Mouse (Mus musculus): ENCODE results near the gene Pdik1l. TPM values are rescaled to one million over a fixed set of nuclear protein-coding genes. Genes with fewer than 3 reads are reported as not detected.

Gene Pdik1l
- total and polyA plus RNA-seq, 3 experiments = 12.1 to 14.6 (median 13.7) TPM

DNA sequence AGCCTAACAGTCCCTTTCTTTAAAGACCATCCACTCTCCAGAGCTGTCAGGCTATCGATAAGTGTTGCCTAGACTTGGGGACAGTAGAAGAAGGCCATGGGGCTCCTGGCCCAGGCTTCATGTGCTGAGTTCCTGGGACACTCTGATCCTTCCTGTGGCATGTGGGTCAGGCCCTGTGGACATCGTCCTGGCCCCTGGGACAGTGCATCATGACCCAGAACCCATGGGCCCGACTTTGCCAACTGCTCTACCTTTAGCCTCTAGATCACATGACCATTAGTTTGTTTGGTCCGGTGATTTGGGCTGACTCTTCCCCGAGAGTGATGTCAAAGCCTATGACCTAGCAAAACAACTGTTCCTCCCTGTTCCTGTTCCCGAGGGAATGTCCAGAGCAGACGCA, 22.4 kb upstream of the Pdik1l start:
- Histone ChIP-seq H3K4me3 (replicated peaks in 1 of 3; ENCODE audit: low read depth in 2 of 3, low read length in 2 of 3, poor library complexity in 1 of 3) (no peak overlapping the region), H3K9me3 (replicated peaks; ENCODE audit: low read length) (no peaks in the 10 kb centered on the region), H3K79me2 (replicated peaks; ENCODE audit: control insufficient read depth, extremely low read depth, insufficient read depth, poor library complexity, severe bottlenecking) (no peaks in the 10 kb centered on the region), H3K36me3 (replicated peaks in 1 of 2; ENCODE audit: control insufficient read depth in 1 of 2, insufficient read depth in 1 of 2, low read length in 1 of 2) (no peaks in the 10 kb centered on the region), H3K27me3 (replicated peaks) (no peaks in the 10 kb centered on the region), H3K9ac (ENCODE audit: insufficient read depth, low read depth) (no peak overlapping the region), H3K4me2 (ENCODE audit: insufficient read depth, low read depth, poor library complexity, severe bottlenecking) (no peak overlapping the region), H3K27ac (ENCODE audit: insufficient read depth, low read depth) (no peak overlapping the region), H3K4me1 (ENCODE audit: control insufficient read depth in 1 of 2, insufficient read depth in 2 of 2) (peaks cover 4 to 23% of the 10 kb centered on the region in 2 experiments)
- dilution Hi-C loops (cut with MboI; ENCODE audit: extremely low pct_ligation_motif_present, extremely low pct_unique_long_range_greater_than_20kb, low sequenced_read_pairs) (no loop called here), in situ Hi-C loops (cut with MboI; ENCODE audit: low pct_ligation_motif_present, low pct_unique_long_range_greater_than_20kb, low sequenced_read_pairs) (no loop called here)
- no peak for DNase-seq (ENCODE audit: extremely low read depth)
- TF ChIP-seq USF1 (IDR thresholded peaks at IDR 0.05; ENCODE audit: low read depth, low read length) (no peak), POLR2A (IDR thresholded peaks at IDR 0.05; ENCODE audit: low read depth, low read length) (no peak), ZKSCAN1 (IDR thresholded peaks at IDR 0.05; ENCODE audit: borderline replicate concordance, low read depth, low read length) (no peak)

- dilution Hi-C loops (cut with MboI; ENCODE audit: extremely low pct_ligation_motif_present, extremely low pct_unique_long_range_greater_than_20kb, low sequenced_read_pairs) = no loop called here
- TF ChIP-seq ELF1 (IDR thresholded peaks at IDR 0.05; ENCODE audit: low read depth, low read length) (peak; percentile 67), ZKSCAN1 (IDR thresholded peaks at IDR 0.05; ENCODE audit: borderline replicate concordance, low read depth, low read length) (no peak), KAT2A (IDR thresholded peaks at IDR 0.05; ENCODE audit: insufficient replicate concordance, low read length) (no peak), NELFE (IDR thresholded peaks at IDR 0.05; ENCODE audit: low read depth, low read length) (no peak), TCF12 (IDR thresholded peaks at IDR 0.05; ENCODE audit: low read depth, low read length) (0 out of 2 replicates have a peak, but pooled peaks have one; percentile 31), SIN3A (IDR thresholded peaks at IDR 0.05; ENCODE audit: low read length) (peak; percentile 76), CHD2 (IDR thresholded peaks at IDR 0.05; ENCODE audit: low read length) (peak; percentile 70), SMC3 (IDR thresholded peaks at IDR 0.05; ENCODE audit: low read depth, low read length) (peak; percentile 32), IRF4 (IDR thresholded peaks at IDR 0.05; ENCODE audit: low read depth, low read length) (peak; percentile 59; the same call in 1 of the 2 replicates), JUN (IDR thresholded peaks at IDR 0.05; ENCODE audit: insufficient read depth, low read depth, low read length) (no peak), ZMIZ1 (IDR thresholded peaks at IDR 0.05; ENCODE audit: low read depth, low read length) (no peak), MAFK (IDR thresholded peaks at IDR 0.05; ENCODE audit: insufficient replicate concordance, low read length) (no peak), MEF2A (IDR thresholded peaks at IDR 0.05; ENCODE audit: borderline replicate concordance, low read depth, low read length) (peak; percentile 45; the same call in 1 of the 2 replicates), HCFC1 (IDR thresholded peaks at IDR 0.05; ENCODE audit: low read depth, low read length) (peak; percentile 53), POLR2AphosphoS2 (IDR thresholded peaks at IDR 0.05; ENCODE audit: low read depth, low read length) (no peak), TBP (conservative IDR thresholded peaks at IDR 0.05; ENCODE audit: low read depth, low read length) (no peak), MAZ (IDR thresholded peaks at IDR 0.05; ENCODE audit: low read depth, low read length) (no peak), JUND (conservative IDR thresholded peaks at IDR 0.05; ENCODE audit: low read depth, low read length) (no peak), MYC (IDR thresholded peaks at IDR 0.05; ENCODE audit: low read depth, low read length) (no peak), RCOR1 (conservative IDR thresholded peaks at IDR 0.05; ENCODE audit: low read depth, low read length) (no peak), NRF1 (IDR thresholded peaks at IDR 0.05; ENCODE audit: low read depth, low read length) (no peak), CHD1 (IDR thresholded peaks at IDR 0.05; ENCODE audit: low read depth, low read length) (no peak), ETS1 (conservative IDR thresholded peaks at IDR 0.05; ENCODE audit: low read depth, low read length) (peak; percentile 34; the same call in 1 of the 2 replicates), CTCF (conservative IDR thresholded peaks at IDR 0.05 in 1 of 2, IDR thresholded peaks at IDR 0.05 in 1 of 2; ENCODE audit: low read depth in 2 of 2, low read length in 2 of 2) (peak in 1 of 2 experiments; percentile 59; a peak in 2 of 4 replicates), BHLHE40 (IDR thresholded peaks at IDR 0.05; ENCODE audit: low read depth, low read length) (peak; percentile 61), PAX5 (IDR thresholded peaks at IDR 0.05; ENCODE audit: low read length) (no peak), ZC3H11A (IDR thresholded peaks at IDR 0.05; ENCODE audit: low read depth, low read length) (no peak), RAD21 (IDR thresholded peaks at IDR 0.05; ENCODE audit: low read depth, low read length) (peak; percentile 43)
Measured at GRCm38 (mm10) chr4:134307367-134308072, 19.8 kb upstream of the Pdik1l start.

More at GRCm38 (mm10) chr4:134307367-134308072, 19.8 kb upstream of the Pdik1l start:
- peak overlapping the region; percentile 47 for H3K4me2 ChIP-seq (ENCODE audit: insufficient read depth, low read depth, poor library complexity, severe bottlenecking)
- no peaks in the 10 kb centered on the region for H3K36me3 ChIP-seq (replicated peaks in 1 of 2; ENCODE audit: control insufficient read depth in 1 of 2, insufficient read depth in 1 of 2, low read length in 1 of 2)
- H3K27ac ChIP-seq (ENCODE audit: insufficient read depth, low read depth) = no peak overlapping the region
- H3K27me3 ChIP-seq (replicated peaks) = no peaks in the 10 kb centered on the region
- no peak overlapping the region for H3K9ac ChIP-seq (ENCODE audit: insufficient read depth, low read depth)
- H3K9me3 ChIP-seq (replicated peaks; ENCODE audit: low read length) = no peaks in the 10 kb centered on the region
- peak overlapping the region in 1 of 3 experiments; percentile 16 for H3K4me3 ChIP-seq (replicated peaks in 1 of 3; ENCODE audit: low read depth in 2 of 3, low read length in 2 of 3, poor library complexity in 1 of 3)
- H3K79me2 ChIP-seq (replicated peaks; ENCODE audit: control insufficient read depth, extremely low read depth, insufficient read depth, poor library complexity, severe bottlenecking) = no peaks in the 10 kb centered on the region
- no peak for DNase-seq (ENCODE audit: extremely low read depth)
- peaks cover 4 to 20% of the 10 kb centered on the region in 2 experiments for H3K4me1 ChIP-seq (ENCODE audit: control insufficient read depth in 1 of 2, insufficient read depth in 2 of 2)
- in situ Hi-C loops (cut with MboI; ENCODE audit: low pct_ligation_motif_present, low pct_unique_long_range_greater_than_20kb, low sequenced_read_pairs) = loop anchor here (5.0 kb wide), 1 partner anchor 45 kb away; no protein-coding TSS in a partner anchor

Data from CH12.LX (cell line).